Mouse (Mus musculus) left cerebral cortex, postnatal 10 days (tissue): ENCODE measurements around the gene Hs3st5. TPM values are rescaled to one million over a fixed set of nuclear protein-coding genes. Genes with fewer than 3 reads are reported as not detected.
"Not testable (repeated sequence)": the region's sequence is repeated elsewhere in the genome, so short reads cannot be mapped to it uniquely, and the experiment has no call there.

Experiments used
- DNase-seq, 2 experiments: peaks; one replicate each; pipeline ENCODE4 v3.0.0; 2021 to 2022; ENCODE audit warnings: low spot score in 2 of 2, mixed read lengths in 1 of 2; ENCODE audit errors: extremely low spot score in 1 of 2
- intact Hi-C: fragments of 180-260 bp; cut with DNase I; formaldehyde crosslinking; loops from one replicate; pipeline ENCODE4 v1.15.1; 2025
- total RNA-seq, 2 experiments: library from RNA; stranded (reverse); gene quantifications; 2 replicates each; pipeline ENCODE4 v1.2.3; 2021

The Hs3st5 gene
- total RNA-seq, 2 experiments from 2014 or later: 16.0 to 17.1 TPM

- DNase-seq: no peak
- intact Hi-C loops: no loop called here
These were observed 48.6 kb downstream of the Hs3st5 start for GRCm38 (mm10) chr10:36554941-36555888.

DNA sequence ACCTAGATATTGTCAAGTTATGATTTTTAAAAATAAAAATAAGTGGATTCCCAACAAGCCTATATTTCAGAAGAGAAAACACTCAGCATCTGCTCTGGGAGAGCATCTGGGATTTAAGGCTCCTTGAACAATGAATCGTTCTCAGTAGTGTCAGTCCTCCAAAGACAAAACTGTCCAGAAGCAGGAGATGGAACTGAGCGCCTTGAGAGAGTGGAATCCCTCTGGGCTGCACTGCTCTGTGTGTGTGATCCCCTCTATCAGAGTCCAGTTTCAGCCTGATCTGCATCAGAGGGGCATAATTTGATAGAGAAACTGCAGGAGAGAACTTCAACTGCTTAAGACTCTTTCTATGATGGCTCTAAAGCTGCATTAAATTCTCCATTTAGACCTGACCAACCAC, 49.5 kb downstream of the Hs3st5 start:
- no peak for DNase-seq
- intact Hi-C loops: no loop called here

GRCm38 (mm10) chr10:36557673-36558072, 51.1 kb downstream of the Hs3st5 start:
- intact Hi-C loops: no loop called here
- DNase-seq: peak in 1 of 2 experiments; percentile 16

GRCm38 (mm10) chr10:36558736-36559135, 52.1 kb downstream of the Hs3st5 start:
- no peak for DNase-seq
- intact Hi-C loops: no loop called here

- intact Hi-C loops: no loop called here
- DNase-seq: no peak
These were observed 60.6 kb downstream of the Hs3st5 start for GRCm38 (mm10) chr10:36567258-36567657.

- intact Hi-C loops: no loop called here
- DNase-seq: no peak
These were observed 65.9 kb downstream of the Hs3st5 start for GRCm38 (mm10) chr10:36572540-36572939.

DNA sequence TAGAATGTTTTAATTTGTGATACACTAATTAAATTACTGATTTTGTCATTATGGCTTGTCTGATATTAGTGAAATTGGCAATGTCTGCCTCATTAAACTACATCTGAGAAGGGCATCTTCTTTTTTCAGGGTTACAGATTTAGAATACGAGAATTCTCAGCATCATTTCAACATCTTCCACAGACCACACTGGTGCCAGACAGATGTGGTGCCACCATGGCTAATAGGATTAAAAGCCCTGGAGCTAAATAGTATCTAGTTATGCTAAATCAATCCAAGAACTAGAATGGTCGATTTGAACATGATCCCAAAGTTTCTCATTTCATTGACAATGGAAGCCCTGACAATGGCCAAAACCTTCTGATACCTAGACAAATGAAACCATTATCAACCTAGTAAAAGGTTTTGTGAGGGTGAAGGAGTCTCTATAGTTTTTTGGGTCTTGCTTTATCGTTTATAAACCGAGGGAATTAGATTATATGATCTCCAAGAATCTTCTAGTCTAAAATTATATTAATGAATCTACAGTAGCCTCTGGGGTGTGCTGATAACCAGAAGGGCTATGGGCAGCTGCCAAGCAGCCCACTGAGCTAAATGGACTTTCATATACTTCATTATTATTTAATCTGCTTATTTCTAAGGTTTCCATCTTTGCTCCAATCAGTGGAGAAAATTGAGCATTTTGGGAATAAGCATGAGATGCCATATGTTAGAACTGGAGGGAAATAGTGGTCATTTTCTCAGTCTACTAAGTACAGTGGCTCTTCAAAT, 71.9 kb downstream of the Hs3st5 start:
- intact Hi-C loops: no loop called here

DNA sequence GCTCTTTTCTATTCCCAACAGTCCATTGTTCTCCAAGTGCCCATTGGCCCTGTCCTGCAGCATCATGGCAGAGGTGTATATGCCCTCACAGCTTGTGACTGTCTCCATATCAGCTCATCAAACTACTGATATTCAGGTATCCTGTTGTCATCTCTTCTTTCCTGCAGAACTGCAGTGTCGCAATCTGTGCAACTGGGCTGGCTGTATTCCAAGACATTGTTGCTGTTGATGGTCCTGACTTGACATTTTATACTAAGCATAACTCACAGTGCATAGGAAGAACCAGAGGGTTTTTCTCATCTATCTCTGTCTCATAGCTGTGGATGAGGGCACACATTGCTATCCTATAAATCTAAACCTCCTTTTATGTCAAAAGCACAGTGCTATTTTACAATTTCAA, 103.8 kb downstream of the Hs3st5 start:
- DNase-seq: no peak
- intact Hi-C loops: no loop called here

More for the DNA sequence above, 71.9 kb downstream of the Hs3st5 start:
- DNase-seq: no peak

DNA sequence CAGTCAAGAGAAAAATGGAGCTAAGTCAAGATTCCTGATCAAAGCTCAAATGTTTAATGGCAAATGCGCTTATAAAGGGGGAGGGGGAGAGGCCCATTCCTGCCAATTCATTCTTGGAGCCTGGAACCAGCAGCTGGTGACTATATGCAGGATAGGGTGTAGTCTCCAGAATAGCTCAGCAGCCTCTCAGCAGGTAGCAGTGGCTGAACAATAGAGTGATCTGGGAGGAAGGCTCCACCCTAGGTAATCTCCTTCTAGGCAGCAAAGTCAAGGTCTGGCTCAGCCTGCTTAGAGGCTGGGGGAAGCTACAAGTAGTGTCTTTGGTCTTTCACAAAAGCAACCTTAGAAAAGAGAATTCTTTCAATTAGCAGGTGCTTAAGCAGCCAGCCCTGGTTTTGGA, 104.8 kb downstream of the Hs3st5 start:
- DNase-seq, intact Hi-C loops: not testable (repeated sequence)

GRCm38 (mm10) chr10:36623037-36623436, 116.4 kb downstream of the Hs3st5 start:
- intact Hi-C loops: no loop called here
- no peak for DNase-seq

GRCm38 (mm10) chr10:36627952-36628351, 121.3 kb downstream of the Hs3st5 start:
- intact Hi-C loops: no loop called here
- no peak for DNase-seq

DNA sequence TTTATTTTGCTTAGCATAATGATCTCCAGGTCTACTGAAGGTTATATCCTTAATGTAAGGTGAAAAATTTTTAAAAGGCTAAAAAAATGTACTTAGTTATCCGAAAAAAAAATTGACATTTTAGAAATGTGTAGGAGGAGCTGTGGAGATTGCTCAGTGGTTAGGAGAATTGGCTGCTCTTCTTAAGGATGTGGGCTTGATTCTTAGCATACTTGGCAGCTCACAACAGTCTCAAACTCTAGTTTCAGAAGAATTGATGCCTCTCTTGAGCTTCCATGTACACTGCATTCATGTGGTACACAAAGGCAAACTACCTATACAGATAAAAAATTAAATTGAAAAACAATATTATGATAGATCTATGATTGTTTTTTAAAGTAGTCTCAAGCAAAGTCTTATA, 125.1 kb downstream of the Hs3st5 start:
- intact Hi-C loops: no loop called here
- DNase-seq: no peak

GRCm38 (mm10) chr10:36650653-36651052, 144.0 kb downstream of the Hs3st5 start:
- DNase-seq: no peak
- intact Hi-C loops: no loop called here

- DNase-seq: no peak
- intact Hi-C loops: no loop called here
These were observed 207.4 kb downstream of the Hs3st5 start for GRCm38 (mm10) chr10:36713974-36714373.

- intact Hi-C loops: no loop called here
- DNase-seq: no peak
These were observed 219.6 kb downstream of the Hs3st5 start for GRCm38 (mm10) chr10:36726239-36726638.

- intact Hi-C loops: no loop called here
- no peak for DNase-seq
These were observed 222.9 kb downstream of the Hs3st5 start for GRCm38 (mm10) chr10:36729361-36730098.

GRCm38 (mm10) chr10:36739375-36739774, 232.8 kb downstream of the Hs3st5 start:
- DNase-seq: no peak
- intact Hi-C loops: no loop called here

GRCm38 (mm10) chr10:36750021-36750420, 243.4 kb downstream of the Hs3st5 start:
- intact Hi-C loops: no loop called here
- no peak for DNase-seq

DNA sequence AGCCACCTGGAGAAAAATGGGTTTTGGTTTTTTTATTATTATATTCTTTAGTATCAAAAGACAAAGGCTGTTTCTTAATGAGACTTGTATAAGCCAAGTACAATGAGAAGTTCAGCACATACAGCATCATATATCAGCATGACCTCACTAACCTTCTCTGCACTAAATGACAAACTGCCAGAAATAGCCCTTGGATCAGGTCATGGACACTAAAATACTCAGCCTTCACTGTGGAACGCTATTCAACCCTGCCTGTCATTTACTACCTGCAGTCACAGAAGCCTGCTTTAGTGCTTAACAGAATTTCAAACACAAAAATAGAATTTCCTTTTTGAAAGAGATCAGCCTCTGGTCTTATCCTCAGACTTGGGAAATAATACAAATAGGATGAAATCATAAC, 247.9 kb downstream of the Hs3st5 start:
- DNase-seq: no peak
- intact Hi-C loops: no loop called here
